Mouse (Mus musculus) testis, postnatal 10 days (tissue): ENCODE measurements at regions not wholly inside any gene's neighbourhood (a gene's known extent, or its start where the extent isn't known, plus 50 kb on each side); places are given as distances from the start of the nearest gene placed in this dataset.

ENCODE experiments used
- DNase-seq: peaks from one replicate; pipeline ENCODE4 v3.0.0; 2021; ENCODE audit warnings: low spot score

GRCm38 (mm10) chr6:94772391-94772790 lies 72.4 kb upstream of the Lrig1 start:
- no peak for DNase-seq

- no peak for DNase-seq
These were observed 68.3 kb upstream of the Lrig1 start for GRCm38 (mm10) chr6:94768230-94768629.

- no peak for DNase-seq
These were observed 65.8 kb upstream of the Lrig1 start for GRCm38 (mm10) chr6:94765724-94766123.

- DNase-seq = no peak
These were observed 61.4 kb upstream of the Lrig1 start for GRCm38 (mm10) chr6:94761341-94761740.

GRCm38 (mm10) chr6:94760629-94761111 lies 60.7 kb upstream of the Lrig1 start:
- DNase-seq = no peak

- DNase-seq = no peak
These were observed 59.7 kb upstream of the Lrig1 start for GRCm38 (mm10) chr6:94759649-94760048.

GRCm38 (mm10) chr6:94756006-94756405 lies 56.0 kb upstream of the Lrig1 start:
- DNase-seq = no peak

- no peak for DNase-seq
These were observed 55.4 kb upstream of the Lrig1 start for GRCm38 (mm10) chr6:94755297-94755831.

GRCm38 (mm10) chr6:94754522-94754921 lies 54.6 kb upstream of the Lrig1 start:
- DNase-seq = no peak

GRCm38 (mm10) chr6:94751101-94751440 lies 51.1 kb upstream of the Lrig1 start:
- no peak for DNase-seq

GRCm38 (mm10) chr6:94750228-94751100 lies 50.5 kb upstream of the Lrig1 start:
- no peak for DNase-seq
